Mouse (Mus musculus) MEL (cell line): ENCODE measurements around the gene Vsig1.

Source experiments
- CTCF ChIP-seq, 3 experiments: IDR thresholded peaks in 2 of 3; conservative IDR thresholded peaks in 1 of 3; 2 replicates each; pipeline ENCODE4 v1.5.1; 2011 to 2012; ENCODE audit warnings: low read length in 3 of 3, low read depth in 2 of 3, mild to moderate bottlenecking in 2 of 3, improper control_type of control experiment in 1 of 3, inconsistent platforms in 1 of 3, mixed read lengths in 1 of 3, moderate library complexity in 1 of 3; ENCODE audit not compliant: control insufficient read depth in 1 of 3, insufficient read depth in 1 of 3, poor library complexity in 1 of 3, severe bottlenecking in 1 of 3
- GATA1 ChIP-seq: IDR thresholded peaks from 2 replicates; pipeline ENCODE4 v1.6.1; 2011; ENCODE audit warnings: low read depth, low read length, improper control_type of control experiment
- MAFK ChIP-seq: IDR thresholded peaks from 2 replicates; pipeline ENCODE4 v1.6.1; 2011; ENCODE audit warnings: low read depth, mild to moderate bottlenecking, low read length, improper control_type of control experiment, borderline replicate concordance
- NRF1 ChIP-seq: IDR thresholded peaks from 2 replicates; pipeline ENCODE4 v1.6.1; 2014; ENCODE audit warnings: low read depth, mild to moderate bottlenecking, inconsistent platforms, low read length, improper control_type of control experiment, moderate library complexity; ENCODE audit not compliant: poor library complexity, insufficient read depth, severe bottlenecking
- POLR2A ChIP-seq, 2 experiments: IDR thresholded peaks; 2 replicates each; pipeline ENCODE4 v1.6.1; 2011 to 2012; ENCODE audit warnings: low read length in 2 of 2, mild to moderate bottlenecking in 2 of 2, control low read depth in 1 of 2, improper control_type of control experiment in 1 of 2, low read depth in 1 of 2, moderate library complexity in 1 of 2; ENCODE audit not compliant: control insufficient read depth in 1 of 2, insufficient read depth in 1 of 2, poor library complexity in 1 of 2
- POLR2AphosphoS2 ChIP-seq: IDR thresholded peaks from 2 replicates; pipeline ENCODE4 v1.6.1; 2011; ENCODE audit warnings: low read length, improper control_type of control experiment
- SMC3 ChIP-seq: IDR thresholded peaks from 2 replicates; pipeline ENCODE4 v1.6.1; 2011; ENCODE audit warnings: low read depth, low read length, improper control_type of control experiment
- ZMIZ1 ChIP-seq: IDR thresholded peaks from 2 replicates; pipeline ENCODE4 v1.6.1; 2012; ENCODE audit warnings: low read depth, mild to moderate bottlenecking, inconsistent platforms, low read length, improper control_type of control experiment, moderate library complexity

- TF ChIP-seq NRF1 (no peak), POLR2A (IDR thresholded peaks at IDR 0.05; ENCODE audit: control insufficient read depth in 1 of 2, insufficient read depth in 1 of 2, low read depth in 1 of 2, low read length in 2 of 2, poor library complexity in 1 of 2) (no peak), CTCF (IDR thresholded peaks at IDR 0.05 in 2 of 3, conservative IDR thresholded peaks at IDR 0.05 in 1 of 3; ENCODE audit: control insufficient read depth in 1 of 3, insufficient read depth in 1 of 3, low read depth in 2 of 3, low read length in 3 of 3, poor library complexity in 1 of 3, severe bottlenecking in 1 of 3) (no peak), SMC3 (no peak), POLR2AphosphoS2 (no peak), ZMIZ1 (no peak), MAFK (no peak), GATA1 (no peak)
Measured at GRCm38 (mm10) chrX:140903487-140903886, 3.9 kb upstream of the Vsig1 start.
